Mouse (Mus musculus): ENCODE measurements at regions not wholly inside any gene's neighbourhood (a gene's known extent, or its start where the extent isn't known, plus 50 kb on each side); places are given as distances from the start of the nearest gene placed in this dataset.

DNA sequence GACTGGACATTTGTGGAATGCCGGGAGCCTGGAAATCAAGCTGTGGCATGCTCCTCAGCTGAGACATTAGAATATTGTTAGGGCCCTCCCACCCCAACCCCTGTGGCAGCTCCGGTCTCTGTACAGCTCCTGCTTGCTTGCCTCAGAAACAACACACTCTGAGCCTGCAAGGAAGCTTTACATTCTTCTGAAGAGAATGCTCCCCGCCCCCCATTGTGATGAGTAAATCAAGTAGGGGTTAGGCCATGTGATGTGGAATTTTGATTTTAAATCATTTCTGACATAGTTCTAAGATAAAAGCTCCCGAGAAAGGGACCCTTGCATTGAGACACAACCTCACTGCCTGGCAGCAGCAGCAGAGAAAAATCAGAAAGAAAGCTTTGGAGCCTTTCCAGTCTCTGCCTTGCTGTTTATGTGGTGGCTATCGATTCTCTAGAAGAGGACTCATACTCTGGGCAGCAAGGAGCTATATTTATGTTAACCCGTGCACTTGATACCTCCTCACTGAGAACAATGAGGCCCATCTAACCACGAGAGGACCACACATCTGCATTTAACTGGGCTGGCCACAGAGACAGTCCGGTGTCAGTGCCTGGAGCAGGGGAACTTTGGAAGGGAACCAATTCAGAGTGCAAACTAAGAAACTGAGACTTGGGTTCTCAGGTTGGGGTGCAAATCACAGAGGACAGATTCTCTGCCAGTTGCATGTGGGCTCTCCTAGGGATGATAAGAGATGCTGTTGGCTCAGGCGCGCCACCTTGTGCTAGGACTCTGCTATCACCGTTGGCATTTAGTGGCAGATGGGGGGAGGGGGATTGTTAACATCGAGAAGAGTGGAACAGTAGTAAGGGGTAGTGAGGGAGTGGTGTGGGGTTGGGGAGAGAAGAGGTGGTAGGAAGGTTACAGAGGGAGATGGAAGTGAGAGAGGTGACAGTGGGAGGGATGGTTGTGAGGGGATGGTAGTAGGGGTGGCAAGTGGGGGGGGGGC is 218.7 kb upstream of the Camk1g start:
- peaks cover 27% of the 10 kb centered on the region for H3K4me1 ChIP-seq (replicated peaks)
- 19% methylated on average over 12 of the region's 12 CpGs for WGBS
- no peaks in the 10 kb centered on the region for H3K36me3 ChIP-seq
- peak; percentile 62; the same call in 1 of the 2 replicates for ATAC-seq (replicated peaks; ENCODE audit: insufficient number of reproducible peaks, insufficient read depth, low FRiP score, low read depth)
- no peak overlapping the region for H3K4me2 ChIP-seq
- H3K4me3 ChIP-seq: no peak overlapping the region
- no peak overlapping the region for H3K9ac ChIP-seq
- H3K9me3 ChIP-seq (replicated peaks): no peaks in the 10 kb centered on the region
- peak overlapping the region; percentile 28; the same call in 1 of the 2 replicates for H3K27ac ChIP-seq
- H3K27me3 ChIP-seq: no peaks in the 10 kb centered on the region

DNA sequence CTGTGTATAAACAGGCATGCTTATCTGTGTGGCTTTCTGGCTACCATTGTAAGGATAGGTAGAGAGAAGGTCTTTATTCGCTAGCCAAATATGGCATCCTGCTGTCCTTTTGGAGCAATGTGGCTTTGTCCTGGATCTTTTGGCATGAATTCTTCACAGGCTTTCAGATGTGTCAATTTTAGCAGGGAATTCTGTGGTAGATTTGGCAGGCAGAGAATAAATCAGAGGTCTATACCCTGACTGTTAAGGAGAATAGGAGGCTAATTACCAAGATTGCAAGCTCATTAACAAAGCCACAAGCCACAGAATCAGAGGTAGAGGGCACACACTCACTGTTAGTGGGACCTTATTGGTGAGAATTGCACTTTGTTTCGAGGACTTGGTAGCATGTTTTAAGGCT is 217.2 kb upstream of the Camk1g start:
- Histone ChIP-seq H3K27me3 (no peaks in the 10 kb centered on the region), H3K4me3 (no peak overlapping the region), H3K36me3 (no peaks in the 10 kb centered on the region), H3K4me2 (no peak overlapping the region), H3K27ac (peak overlapping the region; percentile 50), H3K4me1 (replicated peaks) (peaks cover 27% of the 10 kb centered on the region), H3K9me3 (replicated peaks) (no peaks in the 10 kb centered on the region), H3K9ac (no peak overlapping the region)
- WGBS: 71% methylated on average over 2 of the region's 2 CpGs
- no peak for ATAC-seq (replicated peaks; ENCODE audit: insufficient number of reproducible peaks, insufficient read depth, low FRiP score, low read depth)

DNA sequence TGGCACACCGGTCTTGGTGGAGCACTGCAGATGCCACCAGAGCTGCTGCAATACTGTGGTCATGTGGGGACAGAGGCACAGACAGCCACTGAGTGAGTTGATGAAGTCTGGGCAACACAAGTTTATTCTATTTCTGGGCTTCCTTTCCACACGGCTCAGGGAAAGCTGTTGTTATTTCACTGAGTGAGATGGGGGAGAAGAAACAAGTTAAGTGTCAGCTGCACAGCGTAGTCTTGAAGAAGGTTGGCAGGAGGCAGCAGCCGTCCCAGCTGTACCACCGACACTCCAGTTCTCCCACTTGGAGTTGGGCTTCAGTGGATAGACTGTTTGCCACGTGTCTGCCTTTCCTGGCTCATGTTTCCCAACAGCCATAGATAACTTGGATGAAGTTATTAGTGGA is 216.8 kb upstream of the Camk1g start:
- H3K4me1 ChIP-seq (replicated peaks): peaks cover 27% of the 10 kb centered on the region
- peak overlapping the region; percentile 50 for H3K27ac ChIP-seq
- no peak overlapping the region for H3K4me2 ChIP-seq
- H3K36me3 ChIP-seq: no peaks in the 10 kb centered on the region
- no peak for ATAC-seq (replicated peaks; ENCODE audit: insufficient number of reproducible peaks, insufficient read depth, low FRiP score, low read depth)
- H3K9ac ChIP-seq: no peak overlapping the region
- WGBS: 28% methylated on average over 6 of the region's 6 CpGs
- H3K4me3 ChIP-seq: no peak overlapping the region
- H3K27me3 ChIP-seq: no peaks in the 10 kb centered on the region
- no peaks in the 10 kb centered on the region for H3K9me3 ChIP-seq (replicated peaks)

DNA sequence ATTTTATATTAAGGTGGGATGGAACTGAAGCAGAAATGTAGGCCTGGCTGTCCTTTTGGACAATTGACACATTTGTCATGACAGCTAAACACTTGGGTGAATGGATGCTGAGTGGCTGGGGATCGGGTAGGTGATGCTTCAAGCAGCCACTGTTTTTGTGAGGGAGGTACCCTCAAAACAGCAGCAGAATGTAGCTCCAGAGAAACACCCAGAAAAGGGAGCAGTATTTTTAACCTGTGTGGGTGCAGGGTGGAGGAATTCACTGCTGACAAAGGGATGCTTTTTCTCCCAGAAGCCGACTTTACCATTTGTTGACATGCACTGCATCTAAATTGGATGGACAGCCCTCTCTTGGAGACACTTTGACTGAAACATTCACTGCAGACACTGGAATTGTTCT is 213.7 kb upstream of the Camk1g start:
- Histone ChIP-seq H3K27ac (no peak overlapping the region), H3K4me3 (no peak overlapping the region), H3K9me3 (replicated peaks) (no peaks in the 10 kb centered on the region), H3K4me1 (replicated peaks) (peaks cover 32% of the 10 kb centered on the region), H3K36me3 (no peaks in the 10 kb centered on the region), H3K4me2 (no peak overlapping the region), H3K27me3 (no peaks in the 10 kb centered on the region), H3K9ac (no peak overlapping the region)
- no peak for ATAC-seq (replicated peaks; ENCODE audit: insufficient number of reproducible peaks, insufficient read depth, low FRiP score, low read depth)
- 80% methylated on average over 2 of the region's 2 CpGs for WGBS

DNA sequence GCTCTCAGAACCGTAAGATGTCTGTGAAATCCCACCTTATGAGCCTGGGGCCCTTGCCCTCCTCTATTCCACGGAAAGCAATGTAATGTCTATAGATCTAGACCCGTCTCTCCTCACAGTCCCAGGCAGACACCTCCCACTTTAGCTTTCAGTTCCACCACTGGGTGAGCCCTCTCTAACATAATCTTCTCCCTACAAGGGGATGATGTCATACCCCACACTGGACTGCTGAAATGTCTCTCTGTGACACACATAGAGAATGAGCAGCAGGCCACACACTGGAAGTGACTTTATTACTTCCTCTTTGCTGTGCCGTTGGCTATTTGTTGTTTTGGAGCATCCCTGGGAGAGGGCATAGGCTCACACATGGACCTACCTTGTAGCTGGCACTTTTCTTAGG is 210.3 kb upstream of the Camk1g start:
- no peak overlapping the region for H3K4me2 ChIP-seq
- H3K4me3 ChIP-seq: no peak overlapping the region
- H3K9ac ChIP-seq: no peak overlapping the region
- no peak overlapping the region for H3K27ac ChIP-seq
- H3K4me1 ChIP-seq (replicated peaks): peaks cover 24% of the 10 kb centered on the region
- 43% methylated on average over 4 of the region's 4 CpGs for WGBS
- no peaks in the 10 kb centered on the region for H3K27me3 ChIP-seq
- ATAC-seq (replicated peaks; ENCODE audit: insufficient number of reproducible peaks, insufficient read depth, low FRiP score, low read depth): peak; percentile 61
- no peaks in the 10 kb centered on the region for H3K36me3 ChIP-seq
- H3K9me3 ChIP-seq (replicated peaks): no peaks in the 10 kb centered on the region

DNA sequence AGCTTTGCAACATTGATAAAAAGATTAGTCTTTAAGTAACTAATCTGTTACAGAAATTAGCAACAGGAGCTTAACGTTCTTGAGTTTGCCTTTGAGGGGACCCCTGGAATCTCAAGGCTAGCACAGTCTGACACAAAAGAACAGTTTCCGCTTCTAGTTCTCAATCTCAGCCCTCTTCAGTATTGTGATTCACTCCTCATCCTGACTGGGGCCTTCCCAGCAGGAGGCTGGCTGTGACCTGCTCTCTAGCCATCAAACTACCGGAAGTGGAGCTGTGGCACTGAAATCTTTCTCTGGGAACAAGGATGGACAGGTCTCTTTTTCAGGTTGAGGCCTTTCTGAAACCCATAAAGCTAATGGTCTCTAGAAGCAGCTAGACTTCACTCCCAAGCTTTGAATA is 209.6 kb upstream of the Camk1g start:
- WGBS: 74% methylated on average over 3 of the region's 3 CpGs
- Histone ChIP-seq H3K4me2 (no peak overlapping the region), H3K27me3 (no peaks in the 10 kb centered on the region)

DNA sequence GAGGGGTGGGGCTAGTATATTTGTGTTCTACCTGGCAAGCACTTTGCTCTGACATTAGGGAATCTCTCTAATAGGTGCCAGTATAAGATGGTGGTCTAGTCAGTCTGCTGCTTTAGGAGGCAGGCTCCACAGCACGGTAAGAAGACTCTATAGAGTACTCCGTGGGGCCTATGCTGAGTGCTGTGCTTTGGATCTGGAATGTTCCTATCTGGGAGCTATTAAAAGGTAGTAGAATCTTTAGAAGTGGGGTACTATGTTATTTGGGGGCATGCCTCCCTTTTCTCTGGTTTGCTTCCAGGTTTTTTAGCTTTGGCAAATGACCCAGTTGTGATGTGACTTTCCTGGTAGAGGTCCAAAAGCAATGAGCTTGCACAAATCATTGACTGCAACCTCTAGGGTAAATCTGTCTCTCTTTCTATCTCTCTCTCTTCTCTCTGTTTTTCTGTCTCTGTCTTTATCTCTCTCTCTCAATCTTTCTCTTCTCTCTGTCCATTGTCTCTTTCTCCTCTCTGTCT is 208.6 kb upstream of the Camk1g start:
- no peak for ATAC-seq (replicated peaks; ENCODE audit: insufficient number of reproducible peaks, insufficient read depth, low FRiP score, low read depth)
- H3K27me3 ChIP-seq: no peaks in the 10 kb centered on the region
- 53% methylated on average over 2 of the region's 2 CpGs for WGBS

More for the DNA sequence above, 209.6 kb upstream of the Camk1g start:
- no peak for ATAC-seq (replicated peaks; ENCODE audit: insufficient number of reproducible peaks, insufficient read depth, low FRiP score, low read depth)
- Histone ChIP-seq H3K9ac (no peak overlapping the region), H3K27ac (no peak overlapping the region), H3K9me3 (replicated peaks) (no peaks in the 10 kb centered on the region), H3K36me3 (no peaks in the 10 kb centered on the region), H3K4me3 (no peak overlapping the region), H3K4me1 (replicated peaks) (peaks cover 24% of the 10 kb centered on the region)

DNA sequence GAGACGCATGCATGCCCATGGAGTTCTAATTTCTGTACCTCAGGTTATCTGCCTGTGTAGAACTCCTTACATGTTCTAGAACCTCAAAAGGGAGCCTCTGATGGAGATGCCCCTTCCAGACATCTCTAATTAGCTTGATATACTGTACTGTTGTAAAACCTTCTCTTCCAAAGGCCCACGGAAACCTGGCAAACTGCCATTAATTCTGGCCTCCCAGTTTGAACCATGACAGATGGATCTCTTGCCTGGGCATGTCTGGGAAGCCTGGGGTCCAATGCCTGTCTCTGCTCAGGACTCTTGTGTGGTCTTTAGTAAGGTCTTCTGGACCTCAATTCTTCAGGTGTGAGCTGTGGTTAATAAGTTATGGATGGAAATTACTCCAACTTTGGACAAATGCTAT is 207.7 kb upstream of the Camk1g start:
- no peaks in the 10 kb centered on the region for H3K36me3 ChIP-seq
- 63% methylated on average over 2 of the region's 2 CpGs for WGBS
- H3K4me2 ChIP-seq: no peak overlapping the region
- no peaks in the 10 kb centered on the region for H3K27me3 ChIP-seq
- no peak overlapping the region for H3K4me3 ChIP-seq
- no peak overlapping the region for H3K9ac ChIP-seq
- peaks cover 24% of the 10 kb centered on the region for H3K4me1 ChIP-seq (replicated peaks)
- H3K27ac ChIP-seq: no peak overlapping the region
- no peaks in the 10 kb centered on the region for H3K9me3 ChIP-seq (replicated peaks)
- ATAC-seq (replicated peaks; ENCODE audit: insufficient number of reproducible peaks, insufficient read depth, low FRiP score, low read depth): no peak

More for the DNA sequence above, 208.6 kb upstream of the Camk1g start:
- Histone ChIP-seq H3K4me3 (no peak overlapping the region), H3K36me3 (no peaks in the 10 kb centered on the region), H3K9ac (no peak overlapping the region), H3K27ac (no peak overlapping the region), H3K4me1 (replicated peaks) (peaks cover 24% of the 10 kb centered on the region), H3K9me3 (replicated peaks) (no peaks in the 10 kb centered on the region), H3K4me2 (no peak overlapping the region)

DNA sequence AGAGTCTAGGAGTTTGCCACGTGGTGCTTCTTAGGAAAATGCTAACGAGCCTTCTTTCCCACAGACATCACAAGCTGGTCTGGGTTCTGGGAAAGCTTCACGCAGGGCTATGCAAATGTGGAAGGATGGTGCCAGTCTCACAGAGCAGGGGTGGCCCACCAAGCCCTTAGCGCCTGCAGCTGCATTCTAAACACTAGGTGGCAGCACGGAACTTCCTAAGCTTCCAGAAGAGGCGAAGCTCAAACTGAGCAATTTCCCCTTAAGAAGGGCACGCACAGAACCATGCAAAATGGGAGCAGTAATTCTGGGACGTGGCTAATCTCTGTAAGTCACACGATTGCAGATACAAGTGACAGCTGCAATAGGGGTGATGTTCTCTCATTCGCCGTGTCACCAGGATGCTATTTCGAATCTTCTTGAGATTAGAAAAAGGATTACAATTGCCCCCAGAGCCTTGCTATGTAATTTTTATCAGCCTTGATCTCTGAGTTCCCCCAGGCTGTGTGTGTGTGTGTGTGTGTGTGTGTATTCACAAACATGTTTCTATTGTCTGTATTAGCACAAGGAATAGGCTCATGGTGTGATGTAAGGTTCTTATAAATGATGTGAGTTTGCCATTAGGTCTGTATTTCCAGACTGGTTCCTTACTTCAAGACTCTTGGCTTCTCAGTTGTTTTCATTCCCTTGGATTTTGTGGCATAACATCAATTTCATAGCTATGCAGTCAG is 206.1 kb upstream of the Camk1g start:
- no peak overlapping the region for H3K27ac ChIP-seq
- no peaks in the 10 kb centered on the region for H3K9me3 ChIP-seq (replicated peaks)
- no peaks in the 10 kb centered on the region for H3K36me3 ChIP-seq
- H3K27me3 ChIP-seq: no peaks in the 10 kb centered on the region
- ATAC-seq (replicated peaks; ENCODE audit: insufficient number of reproducible peaks, insufficient read depth, low FRiP score, low read depth): peak; percentile 64
- H3K4me1 ChIP-seq (replicated peaks): peaks cover 24% of the 10 kb centered on the region
- H3K9ac ChIP-seq: no peak overlapping the region
- no peak overlapping the region for H3K4me3 ChIP-seq
- WGBS: 4% methylated on average over 12 of the region's 12 CpGs
- H3K4me2 ChIP-seq: no peak overlapping the region

DNA sequence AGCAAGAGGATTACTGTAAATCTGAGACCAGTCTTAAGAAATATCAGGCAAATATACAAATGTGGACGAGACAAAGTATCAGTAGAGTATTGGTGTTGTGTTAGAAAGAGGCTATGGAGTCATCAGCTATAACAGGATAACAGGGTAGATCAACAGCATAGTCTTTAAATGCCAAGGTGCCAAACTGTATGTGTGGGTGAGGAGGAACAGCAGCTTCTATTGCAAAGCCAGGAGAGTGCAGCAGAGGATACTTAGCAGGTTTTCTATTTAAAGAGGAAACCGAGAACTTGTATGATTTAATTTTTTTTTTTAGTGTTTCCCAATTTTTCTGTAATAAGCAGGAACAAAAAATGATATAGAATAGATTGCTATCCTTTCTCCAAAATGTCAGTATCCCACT is 202.7 kb upstream of the Camk1g start:
- no peak for ATAC-seq (replicated peaks; ENCODE audit: insufficient number of reproducible peaks, insufficient read depth, low FRiP score, low read depth)
- Histone ChIP-seq H3K27ac (no peak overlapping the region), H3K4me2 (no peak overlapping the region), H3K9ac (no peak overlapping the region), H3K4me3 (no peak overlapping the region), H3K9me3 (replicated peaks) (no peaks in the 10 kb centered on the region), H3K27me3 (no peaks in the 10 kb centered on the region), H3K4me1 (replicated peaks) (0 out of 2 replicates have a peak, but pooled peaks cover 3% of the 10 kb centered on the region), H3K36me3 (no peaks in the 10 kb centered on the region)
- 68% methylated on average over 2 of the region's 2 CpGs for WGBS

DNA sequence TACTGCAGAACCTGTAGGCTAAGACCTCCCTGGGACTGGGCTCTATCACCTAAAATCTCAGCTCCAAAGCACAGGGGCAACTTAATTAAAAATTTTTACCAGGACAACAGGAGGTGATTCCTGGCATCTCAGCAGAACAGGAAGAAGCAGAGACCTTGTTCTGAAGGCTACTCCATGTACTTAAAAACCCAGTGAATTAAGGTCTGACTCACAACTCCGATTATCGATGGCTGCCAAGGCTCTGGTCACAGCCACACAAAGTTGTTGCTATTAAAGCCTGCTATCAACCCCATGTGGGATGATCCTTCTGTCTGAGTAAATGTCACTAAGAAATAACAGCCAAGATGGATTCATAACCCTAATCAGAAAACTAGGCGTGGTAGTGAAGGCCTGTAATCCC is 202.3 kb upstream of the Camk1g start:
- ATAC-seq (replicated peaks; ENCODE audit: insufficient number of reproducible peaks, insufficient read depth, low FRiP score, low read depth): no peak
- H3K4me3 ChIP-seq: no peak overlapping the region
- H3K27ac ChIP-seq: no peak overlapping the region
- WGBS: 82% methylated on average over 3 of the region's 3 CpGs
- H3K27me3 ChIP-seq: no peaks in the 10 kb centered on the region
- no peak overlapping the region for H3K4me2 ChIP-seq
- H3K36me3 ChIP-seq: no peaks in the 10 kb centered on the region
- H3K9me3 ChIP-seq (replicated peaks): no peaks in the 10 kb centered on the region
- H3K4me1 ChIP-seq (replicated peaks): 0 out of 2 replicates have a peak, but pooled peaks cover 2% of the 10 kb centered on the region
- no peak overlapping the region for H3K9ac ChIP-seq
